Mouse (Mus musculus): Measurements from ENCODE around the gene Kirrel. TPM values are rescaled to one million over a fixed set of nuclear protein-coding genes. Genes with fewer than 3 reads are reported as not detected.

Kirrel gene
- polyA plus RNA-seq, 1 experiment from 2014 or later, result 4.1 TPM

- H3K36me3 ChIP-seq (replicated peaks; ENCODE audit: control insufficient read depth, insufficient read depth), result no peaks in the 10 kb centered on the region
- no peaks in the 10 kb centered on the region for H3K27me3 ChIP-seq (ENCODE audit: control insufficient read depth, insufficient read depth, low read length)
- H3K27ac ChIP-seq, result peak overlapping the region; percentile 78
- ATAC-seq (ENCODE audit: low FRiP score) (peak; percentile 76), DNase-seq (ENCODE audit: low spot score) (peak; percentile 50)
- H3K4me3 ChIP-seq (replicated peaks; ENCODE audit: low read length), result no peak overlapping the region
- 20% methylated on average over 6 of the region's 6 CpGs for WGBS
- H3K4me1 ChIP-seq (replicated peaks; ENCODE audit: control insufficient read depth, insufficient read depth, low read length), result peaks cover 74% of the 10 kb centered on the region
- H3K9ac ChIP-seq, result no peak overlapping the region
- no peaks in the 10 kb centered on the region for H3K9me3 ChIP-seq (ENCODE audit: control insufficient read depth, low read length)
- peak overlapping the region; percentile 10; the same call in 1 of the 2 replicates for H3K4me2 ChIP-seq (replicated peaks)
Measured at GRCm38 (mm10) chr3:87160819-87161509, 13.6 kb downstream of the Kirrel start.

- H3K4me3 ChIP-seq (replicated peaks; ENCODE audit: low read length), result no peak overlapping the region
- ATAC-seq (ENCODE audit: low FRiP score) (no peak), DNase-seq (ENCODE audit: low spot score) (no peak)
- 59% methylated on average over 7 of the region's 7 CpGs for WGBS
- H3K9me3 ChIP-seq (ENCODE audit: control insufficient read depth, low read length), result no peaks in the 10 kb centered on the region
- H3K36me3 ChIP-seq (replicated peaks; ENCODE audit: control insufficient read depth, insufficient read depth), result no peaks in the 10 kb centered on the region
- H3K4me2 ChIP-seq (replicated peaks), result no peak overlapping the region
- H3K27me3 ChIP-seq (ENCODE audit: control insufficient read depth, insufficient read depth, low read length), result no peaks in the 10 kb centered on the region
- H3K9ac ChIP-seq, result no peak overlapping the region
- H3K27ac ChIP-seq, result peak overlapping the region; percentile 74
- peaks cover 73% of the 10 kb centered on the region for H3K4me1 ChIP-seq (replicated peaks; ENCODE audit: control insufficient read depth, insufficient read depth, low read length)
Measured at GRCm38 (mm10) chr3:87159190-87159589, 15.4 kb downstream of the Kirrel start.

- Histone ChIP-seq H3K9ac (peak overlapping the region; percentile 14; the same call in 1 of the 2 replicates), H3K4me1 (replicated peaks; ENCODE audit: control insufficient read depth, insufficient read depth, low read length) (peaks cover 75% of the 10 kb centered on the region), H3K4me3 (replicated peaks; ENCODE audit: low read length) (no peak overlapping the region), H3K27ac (peak overlapping the region; percentile 74), H3K9me3 (ENCODE audit: control insufficient read depth, low read length) (no peaks in the 10 kb centered on the region), H3K36me3 (replicated peaks; ENCODE audit: control insufficient read depth, insufficient read depth) (no peaks in the 10 kb centered on the region), H3K27me3 (ENCODE audit: control insufficient read depth, insufficient read depth, low read length) (no peaks in the 10 kb centered on the region), H3K4me2 (replicated peaks) (no peak overlapping the region)
- ATAC-seq (ENCODE audit: low FRiP score) (no peak), DNase-seq (ENCODE audit: low spot score) (no peak)
- 25% methylated on average over 12 of the region's 12 CpGs for WGBS
Measured at GRCm38 (mm10) chr3:87157767-87158291, 16.7 kb downstream of the Kirrel start.

- Histone ChIP-seq H3K27me3 (ENCODE audit: control insufficient read depth, insufficient read depth, low read length) (no peaks in the 10 kb centered on the region), H3K9ac (no peak overlapping the region), H3K36me3 (replicated peaks; ENCODE audit: control insufficient read depth, insufficient read depth) (no peaks in the 10 kb centered on the region), H3K4me3 (replicated peaks; ENCODE audit: low read length) (no peak overlapping the region), H3K27ac (peak overlapping the region; percentile 74), H3K4me1 (replicated peaks; ENCODE audit: control insufficient read depth, insufficient read depth, low read length) (peaks cover 75% of the 10 kb centered on the region), H3K4me2 (replicated peaks) (no peak overlapping the region), H3K9me3 (ENCODE audit: control insufficient read depth, low read length) (no peaks in the 10 kb centered on the region)
- no peak for DNase-seq (ENCODE audit: low spot score)
- 83% methylated on average over 6 of the region's 6 CpGs for WGBS
- no peak for ATAC-seq (ENCODE audit: low FRiP score)
Measured at GRCm38 (mm10) chr3:87157297-87157696, 17.2 kb downstream of the Kirrel start.

GRCm38 (mm10) chr3:87154398-87155287, 19.9 kb downstream of the Kirrel start:
- Histone ChIP-seq H3K27ac (peak overlapping the region; percentile 74), H3K9me3 (ENCODE audit: control insufficient read depth, low read length) (no peaks in the 10 kb centered on the region), H3K27me3 (ENCODE audit: control insufficient read depth, insufficient read depth, low read length) (no peaks in the 10 kb centered on the region), H3K4me3 (replicated peaks; ENCODE audit: low read length) (no peak overlapping the region), H3K4me2 (replicated peaks) (0 out of 2 replicates have a peak overlapping the region, but pooled peaks have one; percentile 1), H3K36me3 (replicated peaks; ENCODE audit: control insufficient read depth, insufficient read depth) (no peaks in the 10 kb centered on the region), H3K9ac (no peak overlapping the region), H3K4me1 (replicated peaks; ENCODE audit: control insufficient read depth, insufficient read depth, low read length) (peaks cover 81% of the 10 kb centered on the region)
- no peak for ATAC-seq (ENCODE audit: low FRiP score)
- 21% methylated on average over 15 of the region's 15 CpGs for WGBS
- DNase-seq (ENCODE audit: low spot score), result peak; percentile 63

- no peaks in the 10 kb centered on the region for H3K9me3 ChIP-seq (ENCODE audit: control insufficient read depth, low read length)
- DNase-seq (ENCODE audit: low spot score) (no peak), ATAC-seq (ENCODE audit: low FRiP score) (no peak)
- no peak overlapping the region for H3K4me2 ChIP-seq (replicated peaks)
- no peaks in the 10 kb centered on the region for H3K36me3 ChIP-seq (replicated peaks; ENCODE audit: control insufficient read depth, insufficient read depth)
- H3K27ac ChIP-seq, result peak overlapping the region; percentile 76
- H3K4me3 ChIP-seq (replicated peaks; ENCODE audit: low read length), result no peak overlapping the region
- WGBS, result 14% methylated on average over 2 of the region's 2 CpGs
- H3K27me3 ChIP-seq (ENCODE audit: control insufficient read depth, insufficient read depth, low read length), result no peaks in the 10 kb centered on the region
- 0 out of 2 replicates have a peak overlapping the region, but pooled peaks have one; percentile 8 for H3K9ac ChIP-seq
- H3K4me1 ChIP-seq (replicated peaks; ENCODE audit: control insufficient read depth, insufficient read depth, low read length), result peaks cover 67% of the 10 kb centered on the region
Measured at GRCm38 (mm10) chr3:87153038-87153437, 21.5 kb downstream of the Kirrel start.

- no peaks in the 10 kb centered on the region for H3K36me3 ChIP-seq (replicated peaks; ENCODE audit: control insufficient read depth, insufficient read depth)
- no peak overlapping the region for H3K4me3 ChIP-seq (replicated peaks; ENCODE audit: low read length)
- 73% methylated on average over 4 of the region's 4 CpGs for WGBS
- no peaks in the 10 kb centered on the region for H3K27me3 ChIP-seq (ENCODE audit: control insufficient read depth, insufficient read depth, low read length)
- no peak overlapping the region for H3K9ac ChIP-seq
- H3K27ac ChIP-seq, result peak overlapping the region; percentile 76; the same call in 1 of the 2 replicates
- H3K4me1 ChIP-seq (replicated peaks; ENCODE audit: control insufficient read depth, insufficient read depth, low read length), result peaks cover 59% of the 10 kb centered on the region
- ATAC-seq (ENCODE audit: low FRiP score) (no peak), DNase-seq (ENCODE audit: low spot score) (no peak)
- H3K4me2 ChIP-seq (replicated peaks), result no peak overlapping the region
- no peaks in the 10 kb centered on the region for H3K9me3 ChIP-seq (ENCODE audit: control insufficient read depth, low read length)
Measured at GRCm38 (mm10) chr3:87152111-87152738, 22.3 kb downstream of the Kirrel start.

GRCm38 (mm10) chr3:87151294-87151826, 23.2 kb downstream of the Kirrel start:
- Histone ChIP-seq H3K9ac (peak overlapping the region; percentile 45; the same call in 1 of the 2 replicates), H3K4me2 (replicated peaks) (no peak overlapping the region), H3K4me1 (replicated peaks; ENCODE audit: control insufficient read depth, insufficient read depth, low read length) (peaks cover 56% of the 10 kb centered on the region), H3K27me3 (ENCODE audit: control insufficient read depth, insufficient read depth, low read length) (no peaks in the 10 kb centered on the region), H3K36me3 (replicated peaks; ENCODE audit: control insufficient read depth, insufficient read depth) (no peaks in the 10 kb centered on the region), H3K4me3 (replicated peaks; ENCODE audit: low read length) (no peak overlapping the region), H3K9me3 (ENCODE audit: control insufficient read depth, low read length) (no peaks in the 10 kb centered on the region), H3K27ac (peak overlapping the region; percentile 76)
- WGBS, result 68% methylated on average over 2 of the region's 2 CpGs
- ATAC-seq (ENCODE audit: low FRiP score) (0 out of 2 replicates have a peak, but pooled peaks have one; percentile 14), DNase-seq (ENCODE audit: low spot score) (no peak)
